Mouse (Mus musculus) neural tube, embryonic 11.5 days (tissue): ENCODE results near the gene Snx30. TPM values are rescaled to one million over a fixed set of nuclear protein-coding genes. Genes with fewer than 3 reads are reported as not detected.

Experiments
- ATAC-seq: fragments of 200-750 bp; cut with Nextera tagmentation; 2 replicates; pipeline ENCODE4 v1.8.0; 2017; ENCODE audit warnings: moderate number of reproducible peaks, mild to moderate bottlenecking, moderate TSS enrichment, moderate library complexity; ENCODE audit not compliant: insufficient read depth, low FRiP score, low TSS enrichment
- DNase-seq: peaks from one replicate; pipeline ENCODE4 v3.0.0-alpha.2; 2015; ENCODE audit warnings: low spot score
- H3K27ac ChIP-seq: fragments of 300-500 bp; sonication (generic); 2 replicates; pipeline ENCODE4 v1.5.1; 2014; ENCODE audit warnings: low read depth, mild to moderate bottlenecking, low read length
- H3K27me3 ChIP-seq: fragments of 300-500 bp; sonication (generic); 2 replicates; pipeline ENCODE4 v1.6.1; 2014; ENCODE audit warnings: mild to moderate bottlenecking, low read length, mixed read lengths; ENCODE audit not compliant: control insufficient read depth, insufficient read depth
- H3K36me3 ChIP-seq: fragments of 300-500 bp; sonication (generic); 2 replicates; pipeline ENCODE4 v1.6.1; 2014; ENCODE audit warnings: mild to moderate bottlenecking, low read length, moderate library complexity, mixed read lengths; ENCODE audit not compliant: control insufficient read depth, insufficient read depth
- H3K4me1 ChIP-seq: fragments of 300-500 bp; sonication (generic); 2 replicates; pipeline ENCODE4 v1.6.1; 2014; ENCODE audit warnings: low read length, mixed read lengths; ENCODE audit not compliant: control insufficient read depth, insufficient read depth
- H3K4me2 ChIP-seq: fragments of 300-500 bp; sonication (generic); 2 replicates; pipeline ENCODE4 v1.6.1; 2014; ENCODE audit warnings: low read depth, mild to moderate bottlenecking, moderate library complexity
- H3K4me3 ChIP-seq: fragments of 300-500 bp; sonication (generic); 2 replicates; pipeline ENCODE4 v1.5.1; 2014; ENCODE audit warnings: low read depth, low read length
- H3K9ac ChIP-seq: fragments of 300-500 bp; sonication (generic); 2 replicates; pipeline ENCODE4 v1.6.1; 2014; ENCODE audit warnings: mild to moderate bottlenecking, low read length
- H3K9me3 ChIP-seq: fragments of 300-500 bp; sonication (generic); 2 replicates; pipeline ENCODE4 v1.6.1; 2016; ENCODE audit warnings: low read length; ENCODE audit not compliant: control insufficient read depth
- WGBS: fragments of 180-500 bp; shearing (Covaris S2); extraction: QIAGEN DNeasy Blood & Tissue Kit; methylation state at CpG from one replicate; pipeline ENCODE4 v1.1.7; 2014; 5-methylcytosine and 5-hydroxymethylcytosine counted together
- polyA plus RNA-seq: library from polyadenylated mRNA; unstranded; fragments of >200 nt; fragmentation: Nextera tagmentation; extraction: Ambion mirVana; gene quantifications from 2 replicates; pipeline ENCODE4 v1.2.1, GENCODE M21; 2014

Snx30 gene
- polyA plus RNA-seq, 1 experiment from 2014 or later, result 10.6 TPM

DNA sequence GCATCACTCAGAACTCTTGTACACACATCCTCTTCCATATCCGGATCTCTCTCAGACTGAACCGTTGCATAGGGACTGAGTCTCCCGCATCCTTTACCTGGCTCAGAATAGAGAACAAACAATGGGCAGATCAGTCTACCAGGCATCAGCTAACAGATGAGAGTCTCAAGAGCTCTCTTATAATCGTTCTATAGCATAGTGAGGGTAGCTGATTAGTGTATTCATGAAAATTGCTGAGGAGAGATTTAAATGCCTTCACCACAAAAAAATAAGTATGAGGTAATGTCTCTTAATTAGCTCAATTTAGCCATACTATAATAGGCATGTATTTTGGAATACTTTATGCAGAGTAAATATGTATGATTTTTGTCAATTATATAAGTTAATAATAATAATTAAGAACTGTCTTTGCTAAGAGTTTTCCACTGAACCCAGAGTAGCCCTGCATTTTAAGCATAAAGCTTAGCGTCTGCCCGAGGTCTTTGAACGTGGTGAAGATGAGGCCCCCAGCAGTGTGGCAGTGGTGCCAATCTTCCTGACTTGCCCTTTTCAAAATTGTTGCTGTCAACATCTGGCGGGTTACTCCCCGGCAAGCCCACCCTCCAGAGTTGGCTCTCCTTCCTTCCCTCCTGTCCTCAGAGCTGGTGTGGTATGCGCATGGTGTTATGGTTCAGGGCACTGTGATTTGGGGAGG lies 86.2 kb downstream of the Snx30 start:
- Histone ChIP-seq H3K9me3 (no peaks in the 10 kb centered on the region), H3K27ac (no peak overlapping the region), H3K27me3 (no peaks in the 10 kb centered on the region), H3K4me1 (no peaks in the 10 kb centered on the region), H3K4me3 (no peak overlapping the region), H3K9ac (no peak overlapping the region), H3K4me2 (no peak overlapping the region), H3K36me3 (peaks cover 3% of the 10 kb centered on the region; the same call in 1 of the 2 replicates)
- no peak for DNase-seq
- ATAC-seq, result no peak
- WGBS, result 91% methylated on average over 10 of the region's 10 CpGs

DNA sequence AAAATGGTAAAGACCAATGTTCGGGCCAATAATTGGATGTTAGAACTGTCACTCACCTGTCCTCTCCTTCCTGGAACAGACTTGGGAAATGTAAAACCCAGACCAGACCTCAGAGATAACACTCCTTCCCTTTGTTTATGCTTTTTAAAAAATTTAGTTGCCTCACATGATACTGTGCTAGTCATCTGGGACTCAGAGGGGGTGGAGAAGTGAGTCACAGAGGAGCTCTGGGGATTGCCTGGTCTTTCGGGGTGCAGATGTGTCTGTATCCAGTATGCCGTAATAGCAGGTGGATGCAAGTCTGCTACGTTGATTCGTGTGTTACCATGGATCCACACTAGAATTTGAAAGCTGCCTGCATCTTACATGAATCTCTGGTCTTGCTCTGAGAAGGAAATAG lies 87.1 kb downstream of the Snx30 start:
- no peak overlapping the region for H3K27ac ChIP-seq
- H3K9ac ChIP-seq, result no peak overlapping the region
- H3K9me3 ChIP-seq, result no peaks in the 10 kb centered on the region
- WGBS, result 89% methylated on average over 5 of the region's 5 CpGs
- DNase-seq (no peak), ATAC-seq (no peak)
- no peaks in the 10 kb centered on the region for H3K4me1 ChIP-seq
- H3K4me3 ChIP-seq, result no peak overlapping the region
- no peak overlapping the region for H3K4me2 ChIP-seq
- no peaks in the 10 kb centered on the region for H3K27me3 ChIP-seq
- H3K36me3 ChIP-seq, result peaks cover 3% of the 10 kb centered on the region; the same call in 1 of the 2 replicates

DNA sequence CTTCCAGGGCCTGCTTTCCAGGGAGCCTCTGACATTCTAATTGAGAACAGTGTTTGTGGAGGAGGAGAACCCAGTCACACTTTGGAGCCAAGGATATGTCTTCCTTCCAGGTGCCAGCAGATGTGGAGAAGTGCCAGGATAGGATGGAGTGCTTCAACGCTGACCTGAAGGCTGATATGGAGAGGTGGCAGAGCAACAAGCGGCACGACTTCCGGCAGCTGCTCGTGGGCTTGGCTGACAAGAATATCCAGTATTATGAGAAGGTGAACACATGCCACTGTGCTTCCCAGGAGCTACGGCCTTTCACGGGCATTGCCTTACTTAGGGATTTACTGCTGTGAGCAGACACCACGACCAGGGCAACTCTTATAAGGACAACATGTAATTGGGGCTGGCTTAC lies 88.8 kb downstream of the Snx30 start:
- H3K9ac ChIP-seq, result no peak overlapping the region
- no peak overlapping the region for H3K4me3 ChIP-seq
- H3K4me2 ChIP-seq, result no peak overlapping the region
- no peak for ATAC-seq
- DNase-seq, result no peak
- no peaks in the 10 kb centered on the region for H3K4me1 ChIP-seq
- H3K27me3 ChIP-seq, result no peaks in the 10 kb centered on the region
- no peaks in the 10 kb centered on the region for H3K9me3 ChIP-seq
- WGBS, result 88% methylated on average over 8 of the region's 8 CpGs
- peaks cover 3% of the 10 kb centered on the region; the same call in 1 of the 2 replicates for H3K36me3 ChIP-seq
- no peak overlapping the region for H3K27ac ChIP-seq

DNA sequence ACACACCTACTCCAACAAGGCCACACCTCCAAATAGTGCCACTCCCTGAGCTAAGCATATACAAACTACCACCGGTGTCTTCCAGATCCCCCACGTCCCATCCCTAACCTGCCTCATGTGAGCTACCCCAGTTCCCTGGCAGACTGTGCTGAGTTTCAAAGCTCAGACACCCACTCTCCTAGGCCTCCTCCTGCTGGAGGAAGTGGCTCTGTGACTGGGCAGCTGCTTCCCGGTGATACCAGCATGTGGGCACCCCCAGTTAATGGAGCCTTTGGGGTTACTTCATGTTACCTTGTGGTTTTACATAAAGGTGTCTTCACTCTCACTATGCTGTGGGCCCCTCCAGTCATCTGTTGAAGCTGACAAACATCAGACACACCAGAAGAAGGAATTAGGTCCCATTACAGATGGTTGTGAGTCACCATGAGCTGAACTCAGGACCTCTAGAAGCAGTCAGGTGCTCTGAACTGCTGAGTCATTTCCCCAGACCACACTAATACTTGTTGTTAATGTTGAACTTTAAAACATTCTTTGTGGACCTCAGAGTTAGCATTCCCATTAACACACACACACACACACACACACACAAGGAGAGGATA lies 89.4 kb downstream of the Snx30 start:
- Histone ChIP-seq H3K27me3 (no peaks in the 10 kb centered on the region), H3K36me3 (peaks cover 3% of the 10 kb centered on the region; the same call in 1 of the 2 replicates)

DNA sequence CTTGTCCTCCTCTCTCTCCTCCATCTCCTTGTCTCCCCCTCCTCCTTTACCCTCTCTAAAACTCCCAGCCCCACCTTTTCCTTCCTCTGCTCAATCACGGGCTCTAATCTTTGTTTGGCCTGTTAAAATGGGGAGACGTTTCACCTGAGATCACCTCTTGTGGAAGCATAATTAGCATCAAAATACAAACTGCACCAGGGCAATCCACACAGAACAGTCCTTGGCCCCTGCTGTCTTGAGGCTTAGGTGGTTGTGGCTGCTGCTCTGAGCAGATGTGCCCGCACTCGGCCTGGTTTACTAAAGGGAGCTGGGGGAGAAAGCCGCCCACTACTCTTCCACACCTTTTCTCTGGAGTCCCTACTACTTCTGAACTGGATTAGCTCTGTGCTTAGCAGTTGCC lies 90.4 kb downstream of the Snx30 start:
- H3K36me3 ChIP-seq, result peaks cover 3% of the 10 kb centered on the region; the same call in 1 of the 2 replicates
- WGBS, result 71% methylated on average over 5 of the region's 5 CpGs

More for the DNA sequence above, 89.4 kb downstream of the Snx30 start:
- H3K4me1 ChIP-seq, result no peaks in the 10 kb centered on the region
- ATAC-seq (no peak), DNase-seq (no peak)
- H3K4me2 ChIP-seq, result no peak overlapping the region
- no peaks in the 10 kb centered on the region for H3K9me3 ChIP-seq
- no peak overlapping the region for H3K9ac ChIP-seq
- H3K4me3 ChIP-seq, result no peak overlapping the region
- WGBS, result 95% methylated on average over 3 of the region's 3 CpGs
- no peak overlapping the region for H3K27ac ChIP-seq

DNA sequence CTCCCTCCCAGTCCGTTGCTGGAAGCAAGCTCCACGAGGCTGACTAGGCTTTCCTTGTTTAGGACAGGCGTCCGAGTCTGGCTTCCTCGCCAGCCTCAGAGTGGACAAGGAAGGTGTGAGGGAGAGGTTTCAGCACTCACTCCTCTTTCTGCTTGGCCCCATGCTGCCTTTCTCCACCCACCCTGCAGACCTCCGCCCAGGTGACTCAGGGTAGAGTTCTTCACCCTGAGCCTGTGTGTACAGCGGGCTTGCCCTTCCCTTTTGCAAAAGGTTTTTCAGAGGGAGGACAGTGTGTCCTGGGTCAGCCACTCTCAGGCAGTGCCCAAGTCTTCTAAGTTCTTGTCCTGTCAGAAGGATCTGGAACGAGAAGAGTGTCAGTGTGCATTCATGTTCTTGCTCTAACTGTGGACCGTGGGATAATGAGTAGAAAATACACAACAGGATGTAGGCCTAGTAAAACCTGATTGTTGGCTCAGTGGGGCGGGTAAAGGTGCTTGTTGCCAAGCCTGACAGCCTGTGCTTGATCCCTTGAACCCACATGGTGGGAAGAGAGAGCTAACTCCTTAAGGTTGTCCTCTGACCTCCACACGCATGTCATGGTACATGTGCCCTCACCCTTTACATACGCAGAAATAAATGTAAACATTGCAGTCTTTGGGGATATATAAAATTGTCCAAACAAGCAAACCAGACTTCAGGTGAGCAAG lies 92.3 kb downstream of the Snx30 start:
- peaks cover 3% of the 10 kb centered on the region; the same call in 1 of the 2 replicates for H3K36me3 ChIP-seq
- H3K9me3 ChIP-seq, result no peaks in the 10 kb centered on the region
- H3K4me2 ChIP-seq, result no peak overlapping the region
- no peaks in the 10 kb centered on the region for H3K27me3 ChIP-seq
- no peak overlapping the region for H3K4me3 ChIP-seq
- WGBS, result 85% methylated on average over 12 of the region's 12 CpGs
- H3K4me1 ChIP-seq, result no peaks in the 10 kb centered on the region
- DNase-seq (no peak), ATAC-seq (no peak)
- H3K27ac ChIP-seq, result no peak overlapping the region
- H3K9ac ChIP-seq, result no peak overlapping the region

More for the DNA sequence above, 90.4 kb downstream of the Snx30 start:
- Histone ChIP-seq H3K27me3 (no peaks in the 10 kb centered on the region), H3K9ac (no peak overlapping the region), H3K4me2 (no peak overlapping the region), H3K4me3 (no peak overlapping the region), H3K9me3 (no peaks in the 10 kb centered on the region), H3K27ac (no peak overlapping the region), H3K4me1 (no peaks in the 10 kb centered on the region)
- DNase-seq (no peak), ATAC-seq (no peak)

DNA sequence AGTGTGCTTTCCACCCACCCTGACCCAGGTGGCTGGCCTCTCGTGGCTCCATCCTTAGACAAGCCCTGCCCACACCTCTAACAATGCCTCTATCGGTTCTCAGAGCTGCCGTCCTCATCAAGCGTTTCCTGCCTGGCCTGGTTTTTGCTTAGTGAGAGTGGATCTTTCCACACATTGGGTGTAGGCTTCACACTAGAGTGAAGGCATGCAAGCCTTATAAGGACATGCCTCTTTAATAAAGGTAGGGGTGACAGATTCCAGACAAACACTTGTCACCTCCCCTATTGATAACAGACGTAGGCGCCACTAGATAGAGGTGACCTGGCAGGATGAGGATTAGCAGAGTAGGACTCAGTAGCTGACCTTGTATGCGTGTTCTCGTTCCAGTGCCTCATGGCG lies 92.9 kb downstream of the Snx30 start:
- no peaks in the 10 kb centered on the region for H3K4me1 ChIP-seq
- no peak for ATAC-seq
- H3K4me2 ChIP-seq, result no peak overlapping the region
- no peak overlapping the region for H3K4me3 ChIP-seq
- H3K9ac ChIP-seq, result no peak overlapping the region
- H3K9me3 ChIP-seq, result no peaks in the 10 kb centered on the region
- H3K36me3 ChIP-seq, result peaks cover 3% of the 10 kb centered on the region; the same call in 1 of the 2 replicates
- DNase-seq, result no peak
- 88% methylated on average over 9 of the region's 9 CpGs for WGBS
- no peak overlapping the region for H3K27ac ChIP-seq
- no peaks in the 10 kb centered on the region for H3K27me3 ChIP-seq

DNA sequence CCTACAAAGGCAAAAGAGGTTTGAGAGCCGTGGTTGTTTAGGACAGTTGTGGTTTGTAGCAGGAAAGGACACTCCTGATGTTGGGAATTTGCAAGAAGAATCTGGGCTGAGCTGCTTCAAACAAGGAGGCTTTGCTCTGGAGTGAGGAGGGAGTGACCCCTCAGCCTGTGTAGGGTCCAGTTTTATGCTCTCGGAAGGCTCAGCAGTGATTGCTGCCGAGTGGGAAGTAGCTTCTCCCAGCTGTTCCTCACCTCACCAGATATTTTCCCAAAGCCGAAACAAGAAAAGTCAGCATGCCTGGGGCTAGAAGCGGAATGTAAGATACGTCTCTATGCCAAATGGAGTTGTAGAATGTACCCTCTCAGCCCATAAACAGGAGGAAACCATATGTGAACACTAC lies 96.2 kb downstream of the Snx30 start:
- H3K9me3 ChIP-seq, result no peaks in the 10 kb centered on the region
- 89% methylated on average over 6 of the region's 6 CpGs for WGBS
- ATAC-seq (no peak), DNase-seq (no peak)
- H3K9ac ChIP-seq, result no peak overlapping the region
- H3K27me3 ChIP-seq, result no peaks in the 10 kb centered on the region
- no peak overlapping the region for H3K4me2 ChIP-seq
- no peak overlapping the region for H3K27ac ChIP-seq
- H3K4me1 ChIP-seq, result no peaks in the 10 kb centered on the region
- H3K4me3 ChIP-seq, result no peak overlapping the region
- no peaks in the 10 kb centered on the region; the same call in 1 of the 2 replicates for H3K36me3 ChIP-seq
